Mouse (Mus musculus): ENCODE data around the gene Enpp6.
"Not testable (repeated sequence)": the region's sequence is repeated elsewhere in the genome, so short reads cannot be mapped to it uniquely, and the experiment has no call there.

The Enpp6 gene

DNA sequence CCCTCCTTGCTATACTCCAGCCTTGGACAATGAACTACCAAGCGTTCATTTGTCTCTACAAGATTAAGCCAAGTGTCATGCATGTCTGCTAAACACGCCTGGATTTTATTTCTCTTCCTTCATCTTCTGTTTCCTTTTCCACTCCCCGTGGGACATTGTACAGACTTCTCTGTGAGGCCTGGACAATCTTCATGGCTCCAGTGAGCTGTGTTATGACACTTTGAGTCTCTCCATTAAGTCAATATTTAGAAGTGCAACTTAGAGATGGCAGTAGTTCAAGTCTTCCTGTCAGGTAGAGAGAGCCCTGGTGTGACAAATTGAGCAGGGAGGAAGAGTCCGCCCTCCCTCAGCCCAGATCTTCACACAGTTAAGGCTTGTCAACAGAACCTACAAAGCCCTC lies 47.3 kb downstream of the Enpp6 start:
- Histone ChIP-seq H3K36me3 (ENCODE audit: insufficient read depth, low read length) (no peaks in the 10 kb centered on the region), H3K9me3 (ENCODE audit: low read length) (peaks cover under 1% of the 10 kb centered on the region), H3K27me3 (ENCODE audit: insufficient read depth, low read length) (no peaks in the 10 kb centered on the region), H3K4me3 (replicated peaks; ENCODE audit: low read length) (no peak overlapping the region), H3K4me1 (replicated peaks; ENCODE audit: low read depth, low read length) (no peaks in the 10 kb centered on the region)
- TF ChIP-seq POU5F1 (IDR thresholded peaks at IDR 0.05; ENCODE audit: borderline replicate concordance, low read length) = no peak
- TF ChIP-seq NANOG (IDR thresholded peaks at IDR 0.05; ENCODE audit: borderline replicate concordance, low read length) = no peak
- TF ChIP-seq CTCF (conservative IDR thresholded peaks at IDR 0.05; ENCODE audit: low read length) = no peak

DNA sequence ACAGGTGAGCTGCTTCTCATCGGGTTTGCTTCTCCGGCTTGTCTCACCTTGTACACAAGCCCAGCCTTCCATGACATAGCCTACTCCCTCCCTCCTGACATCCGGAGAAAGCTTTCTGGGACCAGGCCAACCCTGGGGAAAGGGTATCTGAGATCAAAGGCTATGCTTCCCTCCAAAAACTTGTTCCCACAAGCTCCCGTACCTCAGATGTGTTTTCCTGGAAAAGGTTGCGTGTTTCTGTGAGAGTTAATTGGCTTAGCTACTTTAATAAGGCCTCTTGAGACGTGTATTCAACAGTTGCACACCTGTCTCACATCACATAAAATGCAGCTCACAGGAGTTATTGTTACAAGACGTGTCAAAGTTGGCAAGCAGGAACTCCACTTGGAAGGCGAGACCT lies 49.8 kb downstream of the Enpp6 start:
- no peaks in the 10 kb centered on the region for H3K4me1 ChIP-seq (replicated peaks; ENCODE audit: low read depth, low read length)
- no peak for TF ChIP-seq NANOG (IDR thresholded peaks at IDR 0.05; ENCODE audit: borderline replicate concordance, low read length)
- no peak for TF ChIP-seq POU5F1 (IDR thresholded peaks at IDR 0.05; ENCODE audit: borderline replicate concordance, low read length)
- TF ChIP-seq CTCF (conservative IDR thresholded peaks at IDR 0.05; ENCODE audit: low read length) = no peak
- peaks cover 13% of the 10 kb centered on the region for H3K9me3 ChIP-seq (ENCODE audit: low read length)
- H3K4me3 ChIP-seq (replicated peaks; ENCODE audit: low read length) = no peak overlapping the region
- H3K27me3 ChIP-seq (ENCODE audit: insufficient read depth, low read length) = no peaks in the 10 kb centered on the region
- H3K36me3 ChIP-seq (ENCODE audit: insufficient read depth, low read length) = no peaks in the 10 kb centered on the region

DNA sequence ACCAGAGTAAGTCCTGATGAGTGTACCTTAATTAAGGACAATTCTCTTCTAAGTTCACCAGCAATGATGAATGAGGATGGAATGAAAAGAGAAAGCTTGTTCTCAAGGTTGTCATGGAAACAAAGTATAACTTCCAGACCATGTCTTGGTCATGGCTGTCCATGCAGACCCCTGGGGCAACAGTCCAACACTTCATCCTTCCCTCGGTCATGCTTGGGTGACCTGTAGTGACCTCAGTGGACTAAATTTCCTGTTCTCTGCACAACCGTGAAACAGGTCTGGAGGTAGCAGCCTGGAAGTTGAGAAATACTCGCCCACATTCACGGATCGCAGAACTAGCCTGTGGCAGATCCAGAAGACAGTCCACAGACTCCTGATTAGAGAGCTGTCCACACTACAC lies 50.7 kb downstream of the Enpp6 start:
- Histone ChIP-seq H3K4me1 (replicated peaks; ENCODE audit: low read depth, low read length) (no peaks in the 10 kb centered on the region), H3K9me3 (ENCODE audit: low read length) (peaks cover 13% of the 10 kb centered on the region), H3K4me3 (replicated peaks; ENCODE audit: low read length) (no peak overlapping the region), H3K36me3 (ENCODE audit: insufficient read depth, low read length) (no peaks in the 10 kb centered on the region), H3K27me3 (ENCODE audit: insufficient read depth, low read length) (no peaks in the 10 kb centered on the region)
- TF ChIP-seq CTCF (conservative IDR thresholded peaks at IDR 0.05; ENCODE audit: low read length) = no peak
- TF ChIP-seq NANOG (IDR thresholded peaks at IDR 0.05; ENCODE audit: borderline replicate concordance, low read length) = no peak
- TF ChIP-seq POU5F1 (IDR thresholded peaks at IDR 0.05; ENCODE audit: borderline replicate concordance, low read length) = no peak

DNA sequence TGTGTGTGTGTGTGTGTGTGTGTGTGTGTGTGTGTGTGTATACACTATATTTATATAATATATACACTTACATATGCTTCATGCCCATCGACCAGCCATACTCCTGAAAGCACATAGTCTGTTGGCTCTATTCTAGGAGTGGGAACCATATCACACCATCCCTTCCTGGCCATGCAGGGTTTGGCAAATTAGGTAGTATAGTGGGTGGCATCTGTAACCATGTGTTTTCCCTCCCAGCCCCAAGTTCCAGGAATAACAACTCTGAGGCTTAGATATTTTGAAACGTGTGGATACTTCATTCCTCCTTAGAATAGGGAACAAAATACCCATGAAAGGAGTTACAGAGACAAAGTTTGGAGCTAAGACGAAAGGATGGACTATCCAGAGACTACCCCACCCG lies 53.5 kb downstream of the Enpp6 start:
- not testable (repeated sequence) for H3K4me1 ChIP-seq (replicated peaks; ENCODE audit: low read depth, low read length); H3K27me3 ChIP-seq (ENCODE audit: insufficient read depth, low read length); H3K4me3 ChIP-seq (replicated peaks; ENCODE audit: low read length); H3K36me3 ChIP-seq (ENCODE audit: insufficient read depth, low read length)
- H3K9me3 ChIP-seq (ENCODE audit: low read length) = peaks cover 13% of the 10 kb centered on the region

DNA sequence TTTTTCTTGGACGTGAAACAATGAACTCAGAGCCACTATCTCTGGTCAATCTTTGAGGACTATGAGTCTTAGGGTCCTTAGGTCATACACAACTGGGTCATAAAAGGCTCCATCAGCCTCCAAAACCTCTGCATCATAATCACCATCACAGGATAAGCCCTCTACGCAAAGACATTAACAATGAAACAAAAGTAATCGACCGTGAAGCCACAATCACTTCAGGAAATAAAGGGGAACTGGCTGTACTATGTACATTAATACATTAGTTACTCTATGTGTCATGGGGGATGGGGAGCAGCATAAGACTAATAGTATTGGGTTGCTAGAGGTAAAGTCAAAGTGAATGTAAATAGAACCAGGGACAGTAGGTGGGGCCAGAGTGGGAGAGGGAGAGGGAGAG lies 59.7 kb downstream of the Enpp6 start:
- no peaks in the 10 kb centered on the region for H3K36me3 ChIP-seq (ENCODE audit: insufficient read depth, low read length)
- no peaks in the 10 kb centered on the region for H3K9me3 ChIP-seq (ENCODE audit: low read length)
- TF ChIP-seq NANOG (IDR thresholded peaks at IDR 0.05; ENCODE audit: borderline replicate concordance, low read length) (no peak), POU5F1 (IDR thresholded peaks at IDR 0.05; ENCODE audit: borderline replicate concordance, low read length) (no peak), CTCF (conservative IDR thresholded peaks at IDR 0.05; ENCODE audit: low read length) (no peak)
- no peak overlapping the region for H3K4me3 ChIP-seq (replicated peaks; ENCODE audit: low read length)
- H3K4me1 ChIP-seq (replicated peaks; ENCODE audit: low read depth, low read length) = peaks cover 14% of the 10 kb centered on the region
- no peaks in the 10 kb centered on the region for H3K27me3 ChIP-seq (ENCODE audit: insufficient read depth, low read length)

DNA sequence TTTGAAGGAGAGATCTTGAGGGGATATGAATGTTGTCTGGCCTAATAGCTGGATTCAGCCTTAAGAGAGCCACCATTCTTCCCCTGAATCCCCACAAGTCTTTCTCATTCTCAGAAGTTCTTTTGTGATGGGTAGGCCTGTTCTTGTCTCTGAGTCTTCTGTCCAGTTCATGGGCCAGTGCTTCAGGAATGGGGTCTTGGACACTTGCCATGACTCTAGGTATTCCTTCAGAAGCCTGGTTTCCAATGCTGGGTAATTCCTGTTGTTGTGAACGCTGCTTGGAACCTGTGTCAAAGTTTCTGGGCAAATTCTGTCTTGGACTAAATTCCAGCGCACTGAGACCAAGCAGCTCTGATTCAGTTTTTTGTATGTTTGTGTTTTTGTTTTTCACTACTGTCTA lies 60.5 kb downstream of the Enpp6 start:
- H3K27me3 ChIP-seq (ENCODE audit: insufficient read depth, low read length) = no peaks in the 10 kb centered on the region
- H3K4me3 ChIP-seq (replicated peaks; ENCODE audit: low read length) = no peak overlapping the region
- no peaks in the 10 kb centered on the region for H3K9me3 ChIP-seq (ENCODE audit: low read length)
- no peaks in the 10 kb centered on the region for H3K36me3 ChIP-seq (ENCODE audit: insufficient read depth, low read length)
- TF ChIP-seq POU5F1 (IDR thresholded peaks at IDR 0.05; ENCODE audit: borderline replicate concordance, low read length) (no peak), NANOG (IDR thresholded peaks at IDR 0.05; ENCODE audit: borderline replicate concordance, low read length) (no peak), CTCF (conservative IDR thresholded peaks at IDR 0.05; ENCODE audit: low read length) (no peak)
- peaks cover 14% of the 10 kb centered on the region for H3K4me1 ChIP-seq (replicated peaks; ENCODE audit: low read depth, low read length)

DNA sequence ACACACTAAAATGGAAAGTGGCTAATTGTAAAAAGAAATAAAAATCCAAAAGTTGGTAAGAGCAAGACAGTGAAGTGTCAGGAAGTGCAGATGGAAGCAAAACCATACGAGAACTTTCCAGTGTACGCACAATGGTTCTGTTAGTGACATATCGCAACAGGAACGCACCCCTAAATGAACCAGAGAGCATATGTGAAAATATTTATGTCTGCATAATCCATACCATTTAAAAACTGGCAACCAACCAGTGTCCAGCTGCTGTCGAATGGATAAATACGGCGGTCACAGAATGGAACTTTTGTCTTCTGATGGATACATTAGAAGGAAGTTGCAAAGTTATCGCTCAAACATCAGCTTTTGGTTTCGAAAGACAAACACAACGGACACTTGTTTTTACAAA lies 61.9 kb downstream of the Enpp6 start:
- peaks cover 19% of the 10 kb centered on the region for H3K4me1 ChIP-seq (replicated peaks; ENCODE audit: low read depth, low read length)
- H3K4me3 ChIP-seq (replicated peaks; ENCODE audit: low read length) = no peak overlapping the region
- no peaks in the 10 kb centered on the region for H3K36me3 ChIP-seq (ENCODE audit: insufficient read depth, low read length)
- no peaks in the 10 kb centered on the region for H3K27me3 ChIP-seq (ENCODE audit: insufficient read depth, low read length)
- H3K9me3 ChIP-seq (ENCODE audit: low read length) = no peaks in the 10 kb centered on the region
- TF ChIP-seq NANOG (IDR thresholded peaks at IDR 0.05; ENCODE audit: borderline replicate concordance, low read length) (no peak), POU5F1 (IDR thresholded peaks at IDR 0.05; ENCODE audit: borderline replicate concordance, low read length) (no peak), CTCF (conservative IDR thresholded peaks at IDR 0.05; ENCODE audit: low read length) (no peak)

DNA sequence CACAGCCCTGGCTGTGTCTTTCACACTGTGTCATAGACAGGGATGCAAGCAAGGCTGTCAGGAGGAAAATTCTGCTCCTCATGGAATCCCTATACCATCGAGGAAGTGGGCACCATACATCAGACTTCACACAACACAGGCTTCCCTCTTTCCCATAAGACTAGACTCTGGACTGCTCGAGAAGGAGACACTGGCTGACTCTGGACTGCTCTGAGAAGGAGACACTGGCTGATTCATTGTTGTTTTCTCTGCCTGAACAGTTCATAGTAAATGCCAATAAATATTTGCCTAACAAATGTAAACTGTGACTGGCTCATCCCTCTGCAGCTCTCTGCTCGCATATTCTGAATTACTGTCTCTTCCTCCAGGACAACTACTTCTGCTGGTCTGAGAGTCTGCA lies 66.0 kb downstream of the Enpp6 start:
- no peaks in the 10 kb centered on the region for H3K27me3 ChIP-seq (ENCODE audit: insufficient read depth, low read length)
- H3K4me3 ChIP-seq (replicated peaks; ENCODE audit: low read length) = no peak overlapping the region
- H3K36me3 ChIP-seq (ENCODE audit: insufficient read depth, low read length) = no peaks in the 10 kb centered on the region
- H3K9me3 ChIP-seq (ENCODE audit: low read length) = peaks cover 4% of the 10 kb centered on the region
- H3K4me1 ChIP-seq (replicated peaks; ENCODE audit: low read depth, low read length) = peaks cover 19% of the 10 kb centered on the region
- TF ChIP-seq NANOG (IDR thresholded peaks at IDR 0.05; ENCODE audit: borderline replicate concordance, low read length) = no peak
- TF ChIP-seq CTCF (conservative IDR thresholded peaks at IDR 0.05; ENCODE audit: low read length) = no peak
- no peak for TF ChIP-seq POU5F1 (IDR thresholded peaks at IDR 0.05; ENCODE audit: borderline replicate concordance, low read length)

DNA sequence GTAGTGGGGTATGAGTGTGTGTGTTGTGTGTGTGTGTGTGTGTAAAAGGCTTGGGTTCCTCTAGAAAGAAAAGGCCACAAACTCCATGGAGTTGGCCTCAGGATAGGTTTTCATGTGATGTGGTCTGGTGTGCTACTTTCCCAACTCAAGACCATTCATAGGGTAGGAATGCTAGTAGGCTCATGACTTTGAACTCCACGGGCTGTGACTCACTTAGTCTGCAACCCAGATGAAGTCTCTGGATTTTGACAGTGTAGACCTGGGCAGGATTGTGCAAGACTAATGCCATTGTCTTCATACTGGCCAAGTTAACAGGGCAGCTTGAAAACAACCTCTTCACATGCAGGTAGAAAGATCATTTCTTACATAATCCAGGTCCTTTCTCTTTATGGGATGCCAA lies 69.4 kb downstream of the Enpp6 start:
- Histone ChIP-seq H3K36me3 (ENCODE audit: insufficient read depth, low read length) (no peaks in the 10 kb centered on the region), H3K9me3 (ENCODE audit: low read length) (peaks cover 24% of the 10 kb centered on the region), H3K4me1 (replicated peaks; ENCODE audit: low read depth, low read length) (peaks cover 9% of the 10 kb centered on the region), H3K27me3 (ENCODE audit: insufficient read depth, low read length) (no peaks in the 10 kb centered on the region), H3K4me3 (replicated peaks; ENCODE audit: low read length) (no peak overlapping the region)
- TF ChIP-seq CTCF (conservative IDR thresholded peaks at IDR 0.05; ENCODE audit: low read length) = no peak
- TF ChIP-seq NANOG (IDR thresholded peaks at IDR 0.05; ENCODE audit: borderline replicate concordance, low read length) = no peak
- TF ChIP-seq POU5F1 (IDR thresholded peaks at IDR 0.05; ENCODE audit: borderline replicate concordance, low read length) = no peak
